Mouse (Mus musculus): ENCODE data around the gene Tfg.

Gene Tfg

GRCm38 (mm10) chr16:56717224-56718200 is at the start of gene Tfg:
Gene Tfg (minus strand): TSS chr16:56717450.
- DNase-seq (ENCODE audit: low read depth, low spot score): peak; percentile 98

- DNase-seq (ENCODE audit: low read depth, low spot score): no peak
Measured at GRCm38 (mm10) chr16:56729060-56729459, 11.8 kb upstream of the Tfg start.

DNA sequence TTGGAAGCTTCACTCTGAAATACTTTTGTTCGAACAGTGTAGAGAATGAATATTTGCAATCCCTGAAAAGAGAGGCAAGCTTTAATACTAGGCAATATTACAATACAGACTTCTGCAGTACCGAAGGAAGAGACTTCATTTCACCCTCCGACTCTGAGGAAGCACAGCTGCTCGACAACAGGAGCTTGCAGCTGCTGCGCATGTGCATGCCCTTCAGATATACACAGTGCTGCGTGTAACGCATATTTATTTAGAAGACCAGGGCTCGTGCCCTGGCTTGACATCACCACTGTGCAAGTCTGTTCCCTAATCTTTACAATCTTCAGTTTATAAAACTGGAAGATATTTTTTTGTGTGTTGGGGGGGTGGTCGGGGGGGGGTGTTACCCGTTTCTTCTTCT is 7.7 kb upstream of the Tfg start:
- no peak for DNase-seq (ENCODE audit: low read depth, low spot score)

DNA sequence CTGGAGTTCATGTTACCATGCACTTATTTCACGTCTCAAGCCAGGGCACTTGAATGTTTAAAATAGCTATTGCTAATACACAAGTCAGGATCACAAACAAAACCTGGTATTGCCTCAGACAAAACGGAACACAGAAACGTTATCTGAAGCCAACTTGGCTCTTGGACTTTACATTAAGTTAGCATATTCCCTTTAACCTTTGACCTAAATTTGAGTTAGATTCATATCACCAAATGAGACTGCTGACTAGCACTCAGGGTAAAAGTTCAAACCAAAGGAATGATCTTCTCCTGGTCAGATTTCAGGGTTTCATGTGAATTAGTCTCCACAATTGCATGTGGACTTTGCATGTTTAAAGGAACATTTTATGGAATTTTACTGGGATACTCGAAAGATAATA is 5.1 kb upstream of the Tfg start:
- no peak for DNase-seq (ENCODE audit: low read depth, low spot score)

DNA sequence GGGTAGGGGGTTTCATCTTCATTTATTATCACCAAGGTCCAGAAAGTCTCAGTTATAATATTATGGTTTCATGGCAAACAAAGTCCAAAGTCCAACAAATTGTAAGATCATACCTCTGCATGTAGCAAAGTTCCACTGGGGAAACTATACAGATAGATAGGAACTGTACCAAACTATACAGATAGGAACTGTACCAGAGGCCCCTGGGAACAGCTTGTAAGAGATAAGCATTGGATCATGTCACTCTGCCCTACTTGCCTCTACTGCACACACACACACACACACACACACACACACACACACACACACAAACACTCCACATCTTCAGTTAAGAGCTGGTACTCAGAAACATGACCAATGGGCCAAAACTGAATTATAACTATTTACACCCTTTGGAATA is 1.8 kb upstream of the Tfg start:
- DNase-seq (ENCODE audit: low read depth, low spot score): no peak

GRCm38 (mm10) chr16:56716557-56717179 is 582 bp downstream of the Tfg start:
- no peak for DNase-seq (ENCODE audit: low read depth, low spot score)

GRCm38 (mm10) chr16:56715608-56716007 is 1.6 kb downstream of the Tfg start:
- DNase-seq (ENCODE audit: low read depth, low spot score): no peak

- no peak for DNase-seq (ENCODE audit: low read depth, low spot score)
Measured at GRCm38 (mm10) chr16:56710071-56710470, 7.2 kb downstream of the Tfg start.

DNA sequence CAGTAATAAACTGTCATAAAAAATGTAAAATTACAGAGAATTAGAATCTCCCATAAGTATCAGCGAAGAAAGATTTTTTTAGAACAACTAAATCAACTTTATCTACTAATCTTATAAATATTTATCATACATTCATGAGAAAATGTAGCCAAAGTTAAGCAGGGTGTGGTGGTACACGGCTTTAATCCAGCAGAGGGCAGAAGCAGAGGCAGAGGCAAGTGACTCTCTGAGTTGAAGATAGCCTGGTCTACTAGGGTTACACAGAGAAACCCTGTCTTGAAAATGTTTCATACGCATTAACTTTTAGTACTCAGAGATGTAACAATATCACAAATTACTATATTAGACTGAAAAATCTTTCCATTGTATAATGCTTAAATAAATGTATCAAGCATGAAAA is 11.5 kb downstream of the Tfg start:
- DNase-seq (ENCODE audit: low read depth, low spot score): no peak

DNA sequence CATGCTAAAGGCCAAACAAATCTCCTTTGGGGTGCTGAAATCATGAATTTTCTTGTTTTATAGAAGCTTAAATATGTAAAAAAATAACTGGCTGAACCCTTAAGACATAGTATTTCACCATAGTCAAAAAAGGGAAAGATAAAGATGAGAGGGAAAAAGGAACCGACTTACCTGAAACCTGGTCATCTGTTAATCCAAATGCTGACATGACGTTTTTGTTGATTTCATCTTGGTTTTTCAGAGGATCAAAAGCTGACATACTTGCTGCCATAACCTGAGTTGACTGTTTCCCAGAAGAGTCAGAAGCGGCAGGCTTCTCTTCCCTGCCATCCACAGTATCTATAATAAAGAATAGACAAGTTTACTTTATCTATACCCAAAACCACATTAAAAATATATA is 16.4 kb downstream of the Tfg start:
- no peak for DNase-seq (ENCODE audit: low read depth, low spot score)

DNA sequence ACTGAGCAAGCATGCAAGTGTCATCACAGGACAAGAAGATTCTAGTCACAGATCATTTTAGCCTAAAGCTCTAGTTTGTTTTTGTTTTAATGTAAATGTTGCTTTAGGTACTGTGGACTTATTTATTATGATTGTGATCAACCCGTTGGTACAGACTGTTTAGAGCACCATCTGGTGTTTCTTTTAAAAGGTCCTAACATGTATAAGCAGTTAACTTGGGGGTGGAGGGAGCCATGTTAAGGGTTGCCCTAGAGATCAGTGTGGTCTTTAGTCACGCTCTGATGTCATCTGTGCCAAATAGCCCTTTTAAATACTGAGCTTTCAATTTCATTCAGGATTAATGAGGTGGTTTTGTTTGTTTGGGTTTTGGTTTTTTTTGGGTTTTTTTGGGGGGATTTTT is 20.8 kb downstream of the Tfg start:
- DNase-seq (ENCODE audit: low read depth, low spot score): no peak

DNA sequence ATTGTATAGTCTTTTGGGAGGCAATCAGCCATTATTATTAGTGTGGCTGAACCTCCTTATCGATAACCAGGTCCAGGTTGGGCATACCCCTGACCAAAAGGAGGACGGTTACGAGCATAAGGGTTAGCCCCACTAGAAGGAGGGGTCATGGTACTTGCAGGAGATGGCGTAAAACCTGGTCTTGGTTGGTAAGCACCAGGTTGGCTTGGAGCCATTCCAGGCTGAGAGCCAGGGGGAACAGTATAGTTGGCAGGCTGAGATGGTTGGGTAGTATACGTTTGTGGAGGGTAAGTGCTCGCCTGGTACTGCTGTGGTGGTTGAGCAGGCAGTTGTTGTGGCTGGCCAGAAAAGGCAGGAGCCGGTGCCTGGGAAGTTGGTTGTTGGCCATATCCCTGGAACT is 26.5 kb downstream of the Tfg start:
- no peak for DNase-seq (ENCODE audit: low read depth, low spot score)

DNA sequence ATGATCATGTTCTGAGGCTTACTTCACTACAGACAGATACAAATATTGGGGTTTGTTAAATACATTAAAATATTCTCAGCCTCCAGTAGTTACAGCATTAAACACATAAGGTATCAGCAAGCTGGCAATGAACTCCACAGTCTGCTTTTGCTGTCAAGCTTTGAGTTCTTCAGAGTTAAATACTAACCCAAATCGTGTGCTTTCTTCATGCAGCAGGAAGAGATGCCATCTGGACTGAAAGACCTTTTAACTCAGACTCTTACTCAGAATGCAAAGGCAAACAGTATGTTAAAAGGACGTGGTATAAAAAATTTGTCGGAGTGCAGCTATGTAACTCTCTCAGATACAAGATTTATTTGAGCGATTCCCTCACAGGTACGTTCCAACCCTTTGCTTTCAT is 30.5 kb downstream of the Tfg start:
- DNase-seq (ENCODE audit: low read depth, low spot score): peak; percentile 26

- DNase-seq (ENCODE audit: low read depth, low spot score): no peak
Measured at GRCm38 (mm10) chr16:56681010-56681645, 36.1 kb downstream of the Tfg start.

GRCm38 (mm10) chr16:56677146-56677545 is 40.1 kb downstream of the Tfg start:
- peak; percentile 28 for DNase-seq (ENCODE audit: low read depth, low spot score)

DNA sequence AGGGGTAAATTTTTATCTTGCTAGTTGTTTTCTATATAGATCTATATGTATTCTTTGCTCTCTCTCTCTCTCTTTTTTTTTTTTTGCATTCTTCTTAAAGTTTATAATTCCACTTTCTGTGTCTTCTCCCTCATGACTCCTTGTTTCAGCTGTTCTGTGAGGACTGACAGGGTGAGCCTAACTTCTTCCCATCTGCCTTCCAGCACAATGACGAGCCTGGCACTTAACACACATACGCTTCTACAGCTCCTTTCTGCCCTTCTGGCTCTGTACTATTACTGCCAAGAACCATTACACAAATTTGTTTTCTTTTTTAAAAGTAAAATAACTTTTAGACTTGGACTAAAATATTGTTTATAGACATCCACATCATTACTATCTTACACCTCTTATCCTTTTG is 43.8 kb downstream of the Tfg start:
- DNase-seq (ENCODE audit: low read depth, low spot score): no peak

DNA sequence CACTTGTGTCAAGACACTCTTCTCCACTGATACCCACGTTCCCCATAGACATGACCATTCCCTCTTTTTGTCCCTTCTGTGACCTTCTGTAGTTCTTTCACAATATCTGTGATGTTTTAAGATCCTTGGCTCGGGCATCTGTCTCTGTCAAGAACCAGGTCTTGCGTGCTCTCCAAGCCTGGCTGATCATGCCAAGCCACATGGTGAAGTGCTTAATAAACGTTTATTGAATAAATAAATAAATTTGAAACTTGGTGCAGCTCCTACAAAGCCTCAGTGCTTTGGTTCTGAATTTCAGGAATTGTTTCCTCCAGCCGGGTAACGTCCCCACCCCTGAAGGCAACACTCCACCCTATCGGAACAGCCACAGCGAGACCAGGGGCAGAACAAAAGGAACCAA is 46.3 kb downstream of the Tfg start:
- DNase-seq (ENCODE audit: low read depth, low spot score): no peak

- no peak for DNase-seq (ENCODE audit: low read depth, low spot score)
Measured at GRCm38 (mm10) chr16:56669520-56669919, 47.7 kb downstream of the Tfg start.

- no peak for DNase-seq (ENCODE audit: low read depth, low spot score)
Measured at GRCm38 (mm10) chr16:56658866-56659265, 58.4 kb downstream of the Tfg start.

- DNase-seq (ENCODE audit: low read depth, low spot score): no peak
Measured at GRCm38 (mm10) chr16:56655193-56655910, 61.9 kb downstream of the Tfg start.

GRCm38 (mm10) chr16:56646382-56647172 is 70.7 kb downstream of the Tfg start:
- no peak for DNase-seq (ENCODE audit: low read depth, low spot score)

Measured in telencephalon, adult 2 months (tissue).